Mouse (Mus musculus): ENCODE data around the gene Sptlc2.
"Not testable (repeated sequence)": the region's sequence is repeated elsewhere in the genome, so short reads cannot be mapped to it uniquely, and the experiment has no call there.

Gene Sptlc2

GRCm38 (mm10) chr12:87331053-87331456 is 57.1 kb downstream of the Sptlc2 start:
- DNase-seq (ENCODE audit: low spot score): no peak

DNA sequence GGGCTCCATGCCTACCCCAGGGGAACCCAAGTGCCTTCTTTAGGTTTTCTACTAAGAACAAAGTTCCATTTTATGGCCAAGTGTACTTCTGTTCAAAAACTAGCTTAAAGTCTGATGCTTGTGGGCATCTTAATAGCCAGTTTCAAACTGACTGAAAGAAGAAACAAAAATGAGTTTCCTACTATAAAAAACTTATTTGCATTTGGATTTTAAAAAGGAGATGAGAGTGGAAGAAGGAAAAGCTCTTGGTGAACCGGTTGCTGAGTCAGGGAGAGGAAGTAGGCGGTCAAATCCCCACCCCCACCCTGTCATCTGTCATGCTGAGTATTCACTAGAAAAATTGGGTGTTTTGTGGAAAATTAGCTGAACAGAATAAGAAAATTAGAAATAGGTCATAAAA is 57.9 kb downstream of the Sptlc2 start:
- DNase-seq (ENCODE audit: low spot score): no peak

DNA sequence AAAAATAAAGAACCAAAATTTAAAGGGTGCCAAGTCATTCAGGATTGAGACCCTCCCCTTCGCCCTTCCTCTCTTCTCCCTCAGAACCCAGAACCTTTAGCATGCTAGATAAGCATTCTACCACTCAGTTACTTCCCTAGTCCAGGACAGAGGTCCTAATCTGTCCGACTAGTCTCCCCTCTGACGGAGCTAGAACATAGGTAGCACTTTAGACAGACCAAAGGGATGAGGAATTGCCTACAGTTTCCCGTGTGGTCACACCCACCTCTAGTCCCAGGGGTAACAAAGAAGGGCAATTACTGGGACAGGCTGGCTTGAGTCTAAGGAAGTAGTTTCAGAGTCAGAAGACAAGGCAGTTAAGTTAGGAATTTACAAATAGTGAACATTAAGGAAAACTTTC is 60.1 kb downstream of the Sptlc2 start:
- no peak for DNase-seq (ENCODE audit: low spot score)

GRCm38 (mm10) chr12:87327610-87328009 is 60.5 kb downstream of the Sptlc2 start:
- DNase-seq (ENCODE audit: low spot score): no peak

- no peak for DNase-seq (ENCODE audit: low spot score)
These were observed 62.7 kb downstream of the Sptlc2 start for GRCm38 (mm10) chr12:87325452-87325851.

DNA sequence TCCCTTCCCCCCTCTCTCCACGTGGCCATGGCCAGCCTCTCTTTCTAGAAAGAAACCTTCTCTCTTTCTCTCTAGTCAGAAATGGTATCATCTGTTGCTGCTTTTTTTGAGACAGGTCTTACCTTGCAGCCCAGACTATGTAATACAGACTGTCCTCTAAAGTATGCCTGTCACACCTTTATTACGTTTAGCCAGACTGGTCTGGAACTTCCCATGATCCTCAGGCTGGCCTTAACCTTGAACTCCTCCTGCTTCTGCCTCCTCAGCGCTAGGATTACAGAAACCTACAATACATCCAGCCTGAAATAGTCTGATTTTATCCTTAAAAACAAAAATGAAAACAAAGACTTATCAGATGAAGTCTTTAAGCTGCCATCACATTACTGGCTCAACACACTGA is 68.9 kb downstream of the Sptlc2 start:
- no peak for DNase-seq (ENCODE audit: low spot score)

DNA sequence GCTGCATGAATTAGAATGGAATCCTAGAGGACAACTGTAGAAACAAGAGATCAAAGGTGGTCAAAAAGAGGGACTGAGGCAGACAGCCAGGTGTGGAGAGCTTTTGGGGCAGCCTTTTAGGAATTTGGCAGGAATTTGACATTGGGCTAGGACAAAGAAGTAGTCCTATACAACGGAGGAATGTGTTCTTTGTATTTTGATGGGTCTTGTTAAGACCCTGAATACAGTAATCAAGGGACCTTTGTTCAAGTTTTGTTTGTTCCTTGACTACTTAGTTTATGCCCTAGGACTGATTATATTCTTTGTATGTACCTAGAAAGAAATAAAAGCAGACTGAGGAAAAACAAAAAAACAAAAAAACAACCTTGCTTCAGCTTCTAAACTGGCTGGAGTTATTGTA is 70.2 kb downstream of the Sptlc2 start:
- DNase-seq (ENCODE audit: low spot score): no peak

- DNase-seq (ENCODE audit: low spot score): no peak
These were observed 75.1 kb downstream of the Sptlc2 start for GRCm38 (mm10) chr12:87313098-87313497.

DNA sequence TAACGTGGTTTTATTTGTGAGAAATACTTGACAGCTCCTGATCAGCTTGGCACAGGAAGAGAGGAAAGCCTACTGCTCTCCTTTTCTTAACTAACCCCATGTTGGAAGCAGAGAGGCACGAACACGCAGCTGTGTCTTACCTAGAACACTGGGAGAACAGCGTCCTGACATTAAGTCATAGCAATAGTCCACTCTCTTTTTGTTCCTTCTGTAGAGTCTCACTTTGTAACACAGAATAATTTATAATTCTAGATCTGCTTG is 81.6 kb downstream of the Sptlc2 start:
- DNase-seq (ENCODE audit: low spot score): not testable (repeated sequence)

DNA sequence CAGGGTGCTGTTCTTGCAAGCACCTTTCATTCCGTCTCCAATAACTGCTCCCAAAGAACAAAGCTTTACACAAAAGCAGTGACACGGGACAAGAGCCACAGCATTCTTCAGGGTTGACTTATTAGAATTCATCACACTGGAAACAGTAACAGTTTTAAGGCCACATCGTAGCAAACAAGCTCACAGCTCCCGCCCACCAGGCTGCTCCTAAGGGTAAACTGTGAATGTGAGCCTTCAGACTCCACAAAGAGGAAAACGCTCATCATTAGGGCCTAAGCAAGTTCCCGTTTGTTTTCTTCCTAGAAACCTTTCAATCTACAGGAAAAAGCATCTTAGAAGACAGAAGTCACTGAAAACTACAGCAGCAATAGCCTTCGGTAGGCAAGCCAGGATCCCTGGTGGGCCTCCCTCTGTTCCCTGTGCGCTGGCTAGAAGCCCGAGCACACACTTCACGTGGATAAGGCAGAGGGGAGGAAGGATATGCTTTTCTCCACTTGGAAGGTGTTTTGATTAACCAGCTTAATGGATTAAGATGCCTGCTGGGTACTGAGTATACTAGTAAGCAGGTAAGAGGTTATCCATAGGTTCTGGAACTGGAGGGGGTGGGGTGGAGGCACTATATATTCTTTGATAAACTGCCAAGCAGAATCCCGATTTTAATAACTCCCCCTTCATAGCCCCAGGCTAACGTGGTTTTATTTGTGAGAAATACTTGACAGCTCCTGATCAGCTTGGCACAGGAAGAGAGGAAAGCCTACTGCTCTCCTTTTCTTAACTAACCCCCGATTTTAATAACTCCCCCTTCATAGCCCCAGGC is 82.2 kb downstream of the Sptlc2 start:
- DNase-seq (ENCODE audit: low spot score): no peak

DNA sequence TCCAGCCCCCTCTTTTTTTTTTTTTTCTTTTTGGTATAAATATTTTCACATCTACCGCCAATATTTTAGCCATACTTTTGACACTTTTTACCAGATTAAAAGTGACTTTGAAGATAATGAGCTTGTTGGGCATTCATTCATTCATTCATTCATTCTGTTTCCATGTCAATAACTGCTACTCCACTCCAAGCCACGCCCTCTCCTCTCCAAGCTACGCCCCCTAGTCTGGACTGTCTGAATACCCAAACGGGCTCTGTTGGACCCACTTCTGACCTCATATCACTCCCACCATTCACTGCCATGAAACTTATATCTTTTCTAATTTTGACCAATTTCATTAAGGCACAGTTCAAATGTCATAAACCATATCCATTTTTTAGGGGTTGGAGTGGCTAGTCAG is 87.0 kb downstream of the Sptlc2 start:
- no peak for DNase-seq (ENCODE audit: low spot score)

- DNase-seq (ENCODE audit: low spot score): no peak
These were observed 87.8 kb downstream of the Sptlc2 start for GRCm38 (mm10) chr12:87300441-87300690.

DNA sequence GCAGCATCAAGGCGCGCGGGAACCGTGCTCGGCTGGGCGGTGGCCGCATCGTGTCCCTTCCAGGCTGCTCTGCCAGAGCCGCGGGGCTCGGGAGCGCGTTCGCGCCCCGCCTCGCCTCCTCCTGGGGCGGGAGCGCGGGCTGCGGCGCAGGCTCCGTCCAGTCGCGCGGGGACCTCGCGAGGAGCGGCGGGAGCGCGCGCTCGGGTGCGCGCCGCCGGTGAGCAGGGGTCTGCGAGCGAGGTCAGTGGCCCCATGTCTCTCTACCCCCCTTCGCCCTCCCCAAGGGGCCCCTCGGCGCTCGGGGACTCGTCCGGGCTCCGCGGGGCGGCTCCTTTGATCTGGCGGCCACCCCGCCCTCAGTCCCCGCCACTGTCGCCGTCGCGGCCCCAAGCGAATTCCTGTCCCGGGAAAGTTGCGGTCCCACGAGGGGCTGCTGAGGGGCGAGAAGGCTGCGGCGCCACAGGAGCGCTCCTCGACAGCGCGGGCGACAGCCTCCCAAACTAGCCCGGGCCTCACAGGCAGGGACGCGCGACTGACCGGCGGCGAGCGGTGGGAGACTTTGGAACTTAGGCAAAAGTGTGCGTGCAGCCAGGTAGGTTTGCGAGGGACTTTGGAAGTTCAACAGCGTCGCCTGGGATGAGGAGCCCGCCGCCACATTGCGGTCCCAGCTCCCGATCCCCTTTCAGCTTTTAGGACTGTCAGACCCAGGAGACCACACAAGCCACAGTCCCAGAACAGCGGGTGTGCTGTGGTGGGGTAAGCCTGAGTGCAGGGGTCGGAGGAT is 88.3 kb downstream of the Sptlc2 start, which contains the start of gene Ism2:
TSS of gene Ism2 (minus strand) at position 49 of the 784 bp plus-strand sequence.
- no peak for DNase-seq (ENCODE audit: low spot score)

DNA sequence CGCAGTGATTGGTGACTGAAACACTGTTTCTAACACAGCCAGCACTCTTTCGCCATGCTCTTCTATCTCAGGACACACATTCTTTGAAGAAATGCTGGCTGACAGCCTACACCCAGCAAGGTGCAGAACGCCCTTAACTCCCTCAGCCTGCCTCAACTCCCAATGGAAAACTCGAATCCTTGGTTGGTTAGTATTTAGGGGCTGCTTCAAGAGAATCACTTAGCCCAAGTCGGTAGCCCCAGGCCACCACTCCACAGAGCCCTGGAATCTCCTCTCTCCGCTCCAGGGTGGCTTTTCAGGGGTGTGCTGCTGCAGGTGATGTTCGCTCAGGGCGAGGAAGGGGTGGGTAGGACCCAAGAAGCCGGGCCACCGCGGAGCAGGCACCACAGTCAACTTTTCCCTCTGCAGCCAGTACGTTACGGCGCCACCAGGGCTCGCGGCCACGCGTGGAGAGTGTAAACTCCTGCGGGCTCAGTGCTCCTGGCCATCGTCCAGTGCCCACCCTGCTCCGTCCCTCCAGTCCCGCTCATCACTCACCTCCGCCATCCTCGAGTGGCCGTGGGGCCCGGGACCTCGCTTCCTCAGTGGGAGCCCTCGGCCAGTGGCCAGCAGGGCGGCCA is 89.0 kb downstream of the Sptlc2 start:
- no peak for DNase-seq (ENCODE audit: low spot score)

DNA sequence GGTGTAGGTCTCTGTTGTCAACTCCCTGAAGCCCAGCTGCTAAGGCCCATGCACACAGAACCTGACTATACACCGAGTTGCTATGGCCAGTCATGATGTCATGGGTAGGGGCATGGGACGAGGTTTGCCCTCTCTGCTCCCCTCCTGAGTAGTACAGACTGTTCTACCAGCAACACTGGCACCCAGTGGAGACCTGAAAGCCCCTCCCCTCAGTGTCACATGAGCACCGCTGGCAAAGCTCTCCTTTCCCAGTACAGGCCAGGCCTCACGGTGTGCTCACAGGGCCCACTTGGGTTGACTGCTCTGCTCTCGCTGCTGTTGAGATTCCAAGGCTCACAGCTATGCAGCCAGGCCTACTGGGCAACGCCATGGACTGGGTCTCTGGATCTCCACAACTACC is 94.2 kb downstream of the Sptlc2 start:
- peak; percentile 19 for DNase-seq (ENCODE audit: low spot score)

GRCm38 (mm10) chr12:87289100-87289499 is 99.1 kb downstream of the Sptlc2 start:
- no peak for DNase-seq (ENCODE audit: low spot score)

- DNase-seq (ENCODE audit: low spot score): peak; percentile 44
These were observed 103.4 kb downstream of the Sptlc2 start for GRCm38 (mm10) chr12:87284726-87285125.

- DNase-seq (ENCODE audit: low spot score): no peak
These were observed 103.9 kb downstream of the Sptlc2 start for GRCm38 (mm10) chr12:87284268-87284667.

DNA sequence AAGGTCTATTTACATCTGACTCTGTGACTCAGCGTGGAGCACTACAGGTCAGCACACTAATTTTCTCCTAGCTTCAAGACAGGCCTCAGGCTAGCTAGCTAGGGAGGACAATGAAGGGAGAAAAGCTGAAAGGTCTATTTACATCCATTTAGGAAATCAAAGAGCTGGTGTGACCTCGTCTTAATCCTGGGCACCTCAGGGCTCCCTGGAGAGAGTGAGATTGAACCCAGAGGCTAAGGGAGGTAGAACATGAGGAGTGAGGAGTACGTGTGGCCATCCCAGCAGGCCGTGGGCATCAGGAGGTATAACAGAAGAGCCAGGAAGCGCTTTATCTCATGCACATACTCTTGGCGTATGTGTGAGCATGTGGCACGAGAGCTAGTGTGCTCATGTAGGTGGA is 104.4 kb downstream of the Sptlc2 start:
- no peak for DNase-seq (ENCODE audit: low spot score)

- no peak for DNase-seq (ENCODE audit: low spot score)
These were observed 105.4 kb downstream of the Sptlc2 start for GRCm38 (mm10) chr12:87282743-87283142.

DNA sequence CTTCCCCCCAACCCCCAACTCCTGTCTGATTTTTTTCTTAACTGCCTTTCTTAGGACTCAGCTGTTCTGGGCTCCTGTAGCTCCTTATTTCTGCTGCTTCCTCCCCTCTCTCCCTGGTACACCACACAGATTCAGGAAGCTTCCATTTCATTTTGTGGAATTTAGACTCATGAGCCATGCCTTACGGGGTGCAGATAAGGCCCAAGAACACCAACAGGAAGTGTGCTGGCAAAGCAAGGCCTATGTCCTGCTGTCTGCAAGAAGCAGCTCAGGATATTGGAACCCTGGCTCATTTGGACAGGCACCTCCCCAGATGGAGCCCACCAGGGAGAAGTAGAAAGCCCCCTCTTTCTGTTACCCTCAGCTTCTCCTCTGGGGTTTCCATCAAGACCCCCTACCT is 106.4 kb downstream of the Sptlc2 start:
- no peak for DNase-seq (ENCODE audit: low spot score)

DNA sequence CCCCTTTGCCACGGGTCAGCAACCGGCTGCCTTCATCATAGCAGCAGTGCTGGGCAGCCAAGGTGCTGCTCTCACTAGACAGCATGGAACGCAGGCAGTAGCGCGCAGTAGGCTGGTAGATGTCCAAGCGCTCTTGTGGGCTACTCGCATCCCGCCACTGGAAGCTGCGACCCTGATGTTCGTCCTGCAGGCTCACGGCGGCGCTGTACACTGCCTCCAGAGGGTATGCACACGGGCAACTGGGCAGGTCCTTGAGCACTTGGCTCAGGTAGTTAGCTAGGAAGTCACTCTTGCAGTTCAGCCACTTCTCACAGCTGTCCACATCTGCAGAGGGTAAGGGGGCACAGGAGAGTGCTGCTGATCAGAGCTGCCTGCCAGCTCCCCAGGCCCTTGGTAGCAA is 108.3 kb downstream of the Sptlc2 start:
- no peak for DNase-seq (ENCODE audit: low spot score)

DNA sequence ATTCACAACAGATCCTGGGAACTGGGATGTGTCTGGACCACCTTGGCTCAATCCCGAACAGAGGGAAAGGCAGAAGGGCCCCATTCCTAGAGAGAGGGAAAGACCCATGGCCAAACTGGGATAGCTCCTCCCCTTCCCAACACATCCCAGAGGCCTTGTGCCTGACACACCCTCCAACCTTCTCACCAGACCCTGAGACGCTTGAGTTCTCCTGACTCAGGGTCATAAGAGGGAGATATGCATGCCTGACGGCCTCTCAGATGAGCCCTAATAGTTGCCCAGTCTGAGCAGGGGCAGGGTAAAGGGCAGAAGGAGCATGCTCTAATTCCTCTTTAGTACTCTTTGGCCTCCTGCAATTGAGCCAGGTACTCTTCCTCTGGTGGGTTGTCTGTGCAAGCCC is 108.8 kb downstream of the Sptlc2 start:
- no peak for DNase-seq (ENCODE audit: low spot score)

All from lung, postnatal 25 days (tissue).